Mouse (Mus musculus) small intestine, adult 2 months (tissue): Measurements from ENCODE around the gene Fbxo42. TPM values are rescaled to one million over a fixed set of nuclear protein-coding genes. Genes with fewer than 3 reads are reported as not detected.

Experiments used
- H3K27ac ChIP-seq: fragments of 200-500 bp; 2 replicates; pipeline ENCODE4 v1.5.1; 2012; ENCODE audit warnings: low read depth, low read length, control low read depth, inconsistent platforms; ENCODE audit not compliant: insufficient read depth
- H3K27me3 ChIP-seq: fragments of 200-500 bp; 2 replicates; pipeline ENCODE4 v1.6.1; 2012; ENCODE audit warnings: mild to moderate bottlenecking, moderate library complexity, low read length, inconsistent platforms; ENCODE audit not compliant: control insufficient read depth, insufficient read depth
- H3K36me3 ChIP-seq: fragments of 200-500 bp; 2 replicates; pipeline ENCODE4 v1.6.1; 2012; ENCODE audit warnings: mild to moderate bottlenecking, low read length, control low read depth, inconsistent platforms; ENCODE audit not compliant: control insufficient read depth, insufficient read depth
- H3K4me1 ChIP-seq: fragments of 200-500 bp; 2 replicates; pipeline ENCODE4 v1.6.1; 2012; ENCODE audit warnings: low read length, inconsistent platforms, mixed read lengths; ENCODE audit not compliant: control insufficient read depth, insufficient read depth, insufficient read length
- H3K4me3 ChIP-seq: fragments of 200-500 bp; 2 replicates; pipeline ENCODE4 v1.5.1; 2012; ENCODE audit warnings: low read depth, mild to moderate bottlenecking, control low read depth, inconsistent platforms, low read length, moderate library complexity
- CTCF ChIP-seq: fragments of 200-500 bp; IDR thresholded peaks from 2 replicates; pipeline ENCODE4 v1.5.1; 2012; ENCODE audit warnings: low read depth, mild to moderate bottlenecking, control low read depth, inconsistent platforms, low read length, moderate library complexity, mixed read lengths; ENCODE audit not compliant: insufficient replicate concordance, insufficient read length; ENCODE audit errors: extremely low read depth
- POLR2A ChIP-seq: fragments of 200-500 bp; IDR thresholded peaks from 2 replicates; pipeline ENCODE4 v1.6.1; 2012; ENCODE audit warnings: low read depth, mild to moderate bottlenecking, control low read depth, inconsistent platforms, low read length, moderate library complexity
- WGBS: fragments of 180-500 bp; shearing (Covaris S2); methylation state at CpG from one replicate; pipeline ENCODE4 v1.1.7; 2018; 5-methylcytosine and 5-hydroxymethylcytosine counted together
- polyA plus RNA-seq: library from polyadenylated mRNA; depleted of rRNA; stranded (reverse); fragments of >200 nt; gene quantifications from 2 replicates; pipeline ENCODE4 v1.2.3, GENCODE M21; 2012

The Fbxo42 gene
- polyA plus RNA-seq, 1 experiment = 13.1 TPM

DNA sequence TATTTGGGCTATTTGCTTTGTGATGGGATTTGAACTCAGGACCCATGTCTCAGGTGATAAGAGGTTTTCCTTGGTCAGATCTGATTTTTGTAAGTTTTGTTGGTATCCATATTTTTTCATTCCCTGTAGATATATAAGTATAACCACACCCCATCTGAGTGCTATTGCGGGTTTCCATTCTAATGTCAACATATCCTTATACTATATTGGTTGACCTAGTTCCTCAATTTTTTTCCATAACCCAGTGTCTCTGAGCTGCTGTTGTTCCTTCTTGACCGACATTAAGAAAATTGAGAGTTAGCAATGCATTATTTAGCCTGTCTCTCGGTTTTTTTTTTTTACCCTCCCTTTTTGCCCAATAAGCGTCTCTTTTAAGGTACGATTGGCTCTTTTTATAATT, 75.0 kb downstream of the Fbxo42 start:
- no peak overlapping the region for H3K4me3 ChIP-seq
- no peak overlapping the region for H3K27ac ChIP-seq
- H3K36me3 ChIP-seq = no peaks in the 10 kb centered on the region
- TF ChIP-seq CTCF = no peak
- TF ChIP-seq POLR2A = no peak
- H3K4me1 ChIP-seq = no peaks in the 10 kb centered on the region
- no peaks in the 10 kb centered on the region for H3K27me3 ChIP-seq
- WGBS = 91% methylated on average over 5 of the region's 5 CpGs

DNA sequence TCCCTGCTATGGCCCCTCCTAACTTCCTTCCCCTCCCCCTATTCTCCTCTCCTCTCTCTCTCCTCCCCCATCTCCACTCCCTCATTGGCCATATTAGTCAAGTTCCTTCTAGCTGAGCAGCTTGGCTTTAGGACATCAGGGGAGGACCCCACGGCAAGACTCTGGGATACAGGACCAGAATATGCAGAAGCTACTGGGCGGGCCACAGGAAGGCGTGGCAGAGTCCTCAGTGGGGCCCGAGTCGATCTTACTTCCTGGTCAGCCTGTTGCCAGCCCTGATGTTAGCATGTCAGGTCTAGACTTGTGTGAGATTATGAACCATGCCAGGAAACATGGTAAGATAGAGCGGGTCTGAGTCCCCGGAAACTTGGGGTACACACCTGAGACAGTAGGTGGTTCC, 81.0 kb downstream of the Fbxo42 start:
- H3K27me3 ChIP-seq = no peaks in the 10 kb centered on the region
- TF ChIP-seq POLR2A = no peak
- TF ChIP-seq CTCF = no peak
- no peak overlapping the region for H3K27ac ChIP-seq
- no peak overlapping the region for H3K4me3 ChIP-seq
- WGBS = 32% methylated on average over 7 of the region's 7 CpGs
- no peaks in the 10 kb centered on the region; the same call in 1 of the 2 replicates for H3K4me1 ChIP-seq
- no peaks in the 10 kb centered on the region for H3K36me3 ChIP-seq

DNA sequence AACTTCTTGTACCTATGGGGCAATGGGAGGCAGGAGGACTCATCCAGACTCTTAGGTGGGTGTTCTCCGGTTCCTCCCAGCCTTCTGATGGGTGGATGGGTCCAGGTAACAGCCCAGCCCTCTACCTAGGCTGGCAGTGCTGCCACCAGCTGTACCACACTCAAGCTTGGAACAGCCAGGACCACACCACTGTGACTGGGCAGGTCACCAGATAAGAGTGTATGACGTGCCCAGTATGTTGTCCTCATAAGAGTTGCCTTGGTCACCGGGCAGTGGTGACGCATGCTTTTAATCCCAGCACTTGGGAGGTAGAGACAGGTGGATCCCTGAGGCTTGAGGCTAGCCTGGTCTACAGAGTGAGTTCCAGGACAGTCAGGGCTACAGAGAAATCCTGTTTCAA, 85.5 kb downstream of the Fbxo42 start:
- Histone ChIP-seq H3K4me1 (no peaks in the 10 kb centered on the region; the same call in 1 of the 2 replicates), H3K36me3 (no peaks in the 10 kb centered on the region), H3K27ac (no peak overlapping the region), H3K27me3 (no peaks in the 10 kb centered on the region), H3K4me3 (no peak overlapping the region)
- TF ChIP-seq CTCF = no peak
- TF ChIP-seq POLR2A = no peak
- 82% methylated on average over 4 of the region's 4 CpGs for WGBS

DNA sequence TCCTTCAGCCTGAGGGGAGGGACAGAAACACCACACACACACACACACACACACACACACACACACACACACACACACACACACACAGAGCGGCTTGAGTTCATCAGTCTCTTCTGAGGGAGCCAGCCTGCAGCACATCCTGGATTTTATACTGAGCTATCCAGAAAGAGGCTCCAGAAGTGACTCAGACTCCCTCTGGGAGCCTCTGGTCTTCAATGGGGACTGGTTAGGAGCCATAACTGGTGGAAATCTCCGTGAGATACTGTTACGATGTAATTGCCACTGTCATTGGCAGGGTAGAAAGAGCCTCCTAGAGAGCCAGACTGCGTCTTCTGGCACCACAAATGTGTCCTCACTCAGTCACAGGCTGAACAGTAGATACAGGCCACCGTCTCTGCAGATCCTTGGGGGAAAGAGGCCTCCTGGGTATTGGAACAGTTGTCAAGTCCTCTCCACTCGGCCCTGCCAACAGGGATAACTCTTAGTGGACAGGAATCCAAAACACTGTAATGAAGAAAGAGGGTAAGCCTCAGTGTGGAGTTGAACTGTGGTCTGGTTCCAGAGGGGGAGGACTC, 87.9 kb downstream of the Fbxo42 start:
- H3K4me1 ChIP-seq = peaks cover 4% of the 10 kb centered on the region
- no peak for TF ChIP-seq CTCF
- no peak for TF ChIP-seq POLR2A
- no peaks in the 10 kb centered on the region for H3K36me3 ChIP-seq
- no peak overlapping the region for H3K27ac ChIP-seq
- no peaks in the 10 kb centered on the region for H3K27me3 ChIP-seq
- H3K4me3 ChIP-seq = no peak overlapping the region
- WGBS = 81% methylated on average over 6 of the region's 6 CpGs

- no peaks in the 10 kb centered on the region for H3K36me3 ChIP-seq
- WGBS = 83% methylated on average over 3 of the region's 3 CpGs
- H3K4me3 ChIP-seq = no peak overlapping the region
- no peaks in the 10 kb centered on the region for H3K27me3 ChIP-seq
- TF ChIP-seq POLR2A = no peak
- TF ChIP-seq CTCF = no peak
- peaks cover 13% of the 10 kb centered on the region for H3K4me1 ChIP-seq
- H3K27ac ChIP-seq = no peak overlapping the region
These were observed 89.1 kb downstream of the Fbxo42 start for GRCm38 (mm10) chr4:141236856-141237255.

GRCm38 (mm10) chr4:141238492-141239387, 91.0 kb downstream of the Fbxo42 start:
- Histone ChIP-seq H3K27ac (peak overlapping the region; percentile 23; the same call in 1 of the 2 replicates), H3K36me3 (no peaks in the 10 kb centered on the region), H3K4me3 (peak overlapping the region; percentile 68), H3K4me1 (peaks cover 23% of the 10 kb centered on the region), H3K27me3 (no peaks in the 10 kb centered on the region)
- WGBS = 11% methylated on average over 20 of the region's 20 CpGs
- no peak for TF ChIP-seq CTCF
- no peak for TF ChIP-seq POLR2A
